Mouse (Mus musculus) lung, postnatal 0 days (tissue): Measurements from ENCODE around the gene Tgfbr2. TPM values are rescaled to one million over a fixed set of nuclear protein-coding genes. Genes with fewer than 3 reads are reported as not detected.
A peak's percentile ranks its signal among the peaks of the same experiment; 100 is the strongest.

Experiments
- ATAC-seq: fragments of 200-750 bp; cut with Nextera tagmentation; 2 replicates; pipeline ENCODE4 v1.8.0; 2017; ENCODE audit warnings: moderate library complexity
- DNase-seq: peaks from one replicate; pipeline ENCODE4 v3.0.0-alpha.2; 2016; ENCODE audit warnings: low spot score
- H3K27ac ChIP-seq: fragments of 300-500 bp; sonication (generic); 2 replicates; pipeline ENCODE4 v1.5.1; 2014; ENCODE audit warnings: antibody characterized with exemption, mild to moderate bottlenecking, low read length, mixed read lengths
- H3K27me3 ChIP-seq: fragments of 300-500 bp; sonication (generic); replicated peaks from 2 replicates; pipeline ENCODE4 v1.6.1; 2014; ENCODE audit warnings: low read length, mixed read lengths; ENCODE audit not compliant: insufficient read depth
- H3K36me3 ChIP-seq: fragments of 300-500 bp; sonication (generic); 2 replicates; pipeline ENCODE4 v1.6.1; 2014; ENCODE audit warnings: low read length, mixed read lengths; ENCODE audit not compliant: insufficient read depth
- H3K4me1 ChIP-seq: fragments of 300-500 bp; sonication (generic); 2 replicates; pipeline ENCODE4 v1.6.1; 2014; ENCODE audit warnings: antibody characterized with exemption, low read depth, low read length, mixed read lengths; ENCODE audit not compliant: insufficient read depth
- H3K4me2 ChIP-seq: fragments of 300-500 bp; sonication (generic); replicated peaks from 2 replicates; pipeline ENCODE4 v1.6.1; 2014; ENCODE audit warnings: low read depth, mild to moderate bottlenecking, low read length, moderate library complexity, mixed read lengths
- H3K4me3 ChIP-seq: fragments of 300-500 bp; sonication (generic); 2 replicates; pipeline ENCODE4 v1.5.1; 2014; ENCODE audit warnings: low read depth, low read length
- H3K9ac ChIP-seq: fragments of 300-500 bp; sonication (generic); replicated peaks from 2 replicates; pipeline ENCODE4 v1.6.1; 2014; ENCODE audit warnings: low read depth, mild to moderate bottlenecking
- H3K9me3 ChIP-seq: fragments of 300-500 bp; sonication (generic); 2 replicates; pipeline ENCODE4 v1.6.1; 2016; ENCODE audit warnings: low read length, mixed read lengths
- CTCF ChIP-seq: IDR thresholded peaks from 2 replicates; pipeline ENCODE4 v1.5.1; 2016; ENCODE audit warnings: antibody characterized with exemption, mild to moderate bottlenecking
- EP300 ChIP-seq: IDR thresholded peaks from 2 replicates; pipeline ENCODE4 v1.6.1; 2016; ENCODE audit warnings: antibody characterized with exemption, mild to moderate bottlenecking, control low read depth
- WGBS: fragments of 180-500 bp; shearing (Covaris S2); extraction: QIAGEN DNeasy Blood & Tissue Kit; methylation state at CpG from one replicate; pipeline ENCODE4 v1.1.7; 2014; 5-methylcytosine and 5-hydroxymethylcytosine counted together
- polyA plus RNA-seq: library from polyadenylated mRNA; unstranded; fragments of >200 nt; fragmentation: Nextera tagmentation; extraction: Ambion mirVana; gene quantifications from 2 replicates; pipeline ENCODE4 v1.2.1, GENCODE M21; 2015

Gene Tgfbr2
- polyA plus RNA-seq, 1 experiment from 2014 or later = 68.0 TPM

DNA sequence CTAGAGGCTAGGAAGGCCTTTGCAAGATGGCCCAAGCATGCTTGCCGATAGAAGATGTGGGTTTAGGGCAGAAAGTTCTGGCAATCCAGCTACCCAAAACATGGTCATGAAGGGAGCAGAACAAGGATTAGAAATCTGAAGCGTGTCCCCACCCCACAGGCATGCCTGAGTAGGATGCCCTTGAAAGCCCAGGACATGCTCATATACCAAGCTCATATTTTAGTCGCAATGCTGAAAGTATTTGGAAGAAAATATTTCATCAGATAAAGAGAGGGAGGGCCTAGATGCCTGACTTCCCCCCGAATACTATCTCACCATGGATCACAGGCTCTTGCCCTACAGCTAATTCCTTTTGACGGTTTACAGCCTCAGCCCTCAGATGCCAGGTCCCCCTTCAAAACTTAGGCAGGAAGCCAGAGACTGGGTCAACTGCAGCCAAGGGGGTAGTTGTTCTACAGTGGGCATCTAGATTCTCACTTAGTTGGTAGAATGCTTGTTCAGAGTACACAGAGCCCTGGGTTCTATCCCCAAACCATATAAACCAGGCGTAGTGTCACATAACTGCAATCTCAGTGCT lies 7.8 kb downstream of the Tgfbr2 start:
- TF ChIP-seq EP300 = peak; percentile 13; the same call in 1 of the 2 replicates
- no peak for TF ChIP-seq CTCF
- ATAC-seq = peak; percentile 55
- DNase-seq = peak; percentile 17
- 53% methylated on average over 6 of the region's 6 CpGs for WGBS
- Histone ChIP-seq H3K4me1 (peaks cover 28% of the 10 kb centered on the region), H3K9ac (no peak overlapping the region), H3K4me3 (no peak overlapping the region), H3K36me3 (no peaks in the 10 kb centered on the region), H3K9me3 (no peaks in the 10 kb centered on the region), H3K4me2 (no peak overlapping the region), H3K27ac (no peak overlapping the region), H3K27me3 (no peaks in the 10 kb centered on the region)

DNA sequence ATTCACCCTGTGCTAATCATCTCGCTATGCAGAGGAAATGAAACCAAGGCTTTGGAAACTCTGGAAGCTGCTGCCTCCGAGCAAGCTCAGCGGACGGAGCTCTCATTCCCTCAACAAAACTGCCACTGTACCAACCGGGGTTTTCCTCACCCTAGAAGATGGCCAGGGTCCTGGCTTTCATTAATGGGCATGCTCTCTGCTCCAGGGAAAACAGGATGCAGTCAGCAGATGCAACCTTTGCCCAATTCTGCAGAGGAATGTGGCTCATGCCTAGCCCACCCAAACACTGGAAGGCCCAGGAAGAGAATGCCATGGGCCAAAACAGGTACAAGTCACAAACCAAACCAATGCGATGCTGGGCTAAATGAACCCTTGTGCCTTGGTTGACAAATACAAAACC lies 8.8 kb downstream of the Tgfbr2 start:
- Histone ChIP-seq H3K27ac (no peak overlapping the region), H3K4me3 (no peak overlapping the region), H3K4me1 (peaks cover 28% of the 10 kb centered on the region)

DNA sequence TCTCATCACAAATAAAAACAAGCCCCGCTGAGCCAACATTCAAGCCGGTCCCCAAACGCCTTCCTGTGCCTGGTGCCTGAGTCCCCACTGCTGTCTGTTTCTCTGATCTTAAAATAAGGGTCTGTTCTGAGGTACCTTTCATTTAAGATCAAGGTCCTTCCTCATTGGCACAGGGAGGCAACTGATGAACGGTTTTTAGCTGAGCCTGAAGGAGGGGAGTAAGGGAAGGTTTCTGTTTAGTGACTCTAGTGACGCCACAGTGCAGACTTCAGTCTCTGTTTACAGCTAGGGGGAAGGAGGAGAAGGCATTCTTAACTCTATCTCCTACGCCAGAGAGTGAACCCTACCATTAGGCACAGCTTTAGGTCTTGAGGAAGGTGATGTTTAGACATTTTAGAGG lies 11.3 kb downstream of the Tgfbr2 start:
- Histone ChIP-seq H3K27ac (no peak overlapping the region), H3K36me3 (no peaks in the 10 kb centered on the region), H3K9me3 (no peaks in the 10 kb centered on the region), H3K4me3 (no peak overlapping the region), H3K4me2 (no peak overlapping the region), H3K4me1 (peaks cover 27% of the 10 kb centered on the region), H3K9ac (no peak overlapping the region), H3K27me3 (no peaks in the 10 kb centered on the region)
- TF ChIP-seq CTCF = no peak
- TF ChIP-seq EP300 = no peak
- DNase-seq (no peak), ATAC-seq (no peak)
- WGBS = 76% methylated on average over 6 of the region's 6 CpGs

More for the DNA sequence above, 8.8 kb downstream of the Tgfbr2 start:
- 87% methylated on average over 6 of the region's 6 CpGs for WGBS
- no peaks in the 10 kb centered on the region for H3K36me3 ChIP-seq
- H3K27me3 ChIP-seq = no peaks in the 10 kb centered on the region
- no peaks in the 10 kb centered on the region for H3K9me3 ChIP-seq
- TF ChIP-seq CTCF (no peak), EP300 (no peak)
- no peak overlapping the region for H3K9ac ChIP-seq
- H3K4me2 ChIP-seq = no peak overlapping the region
- DNase-seq = no peak
- no peak for ATAC-seq

DNA sequence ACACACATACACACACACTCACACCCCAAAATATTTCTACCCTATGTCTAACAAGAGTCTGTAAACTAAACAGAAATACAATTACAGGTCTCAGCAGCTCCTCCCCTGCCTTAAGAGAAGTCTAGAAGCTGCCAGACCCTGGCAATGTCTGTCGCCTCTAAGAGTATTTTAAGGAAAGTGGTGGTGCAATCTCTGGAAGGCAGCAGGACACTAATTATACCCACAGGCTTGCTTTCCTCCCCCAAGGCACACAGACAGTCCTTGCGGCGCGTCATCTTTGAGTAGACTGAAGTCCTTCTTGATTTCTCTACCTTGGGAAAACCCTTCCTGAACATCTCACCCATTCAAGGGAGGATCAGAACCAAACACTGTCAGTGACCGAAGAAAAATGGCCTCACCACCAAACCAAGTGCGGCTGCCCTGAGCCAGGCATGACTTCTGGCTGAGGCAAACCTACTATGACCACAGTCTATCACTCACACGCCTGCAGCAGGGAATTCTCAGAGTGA lies 12.2 kb downstream of the Tgfbr2 start:
- H3K36me3 ChIP-seq = no peaks in the 10 kb centered on the region
- H3K27me3 ChIP-seq = no peaks in the 10 kb centered on the region
- H3K9me3 ChIP-seq = no peaks in the 10 kb centered on the region
- H3K4me2 ChIP-seq = no peak overlapping the region
- WGBS = 91% methylated on average over 7 of the region's 7 CpGs
- no peak for DNase-seq
- no peak for TF ChIP-seq CTCF
- H3K9ac ChIP-seq = no peak overlapping the region
- ATAC-seq = no peak
- H3K4me3 ChIP-seq = no peak overlapping the region
- peaks cover 22% of the 10 kb centered on the region; the same call in 1 of the 2 replicates for H3K4me1 ChIP-seq
- no peak overlapping the region for H3K27ac ChIP-seq

DNA sequence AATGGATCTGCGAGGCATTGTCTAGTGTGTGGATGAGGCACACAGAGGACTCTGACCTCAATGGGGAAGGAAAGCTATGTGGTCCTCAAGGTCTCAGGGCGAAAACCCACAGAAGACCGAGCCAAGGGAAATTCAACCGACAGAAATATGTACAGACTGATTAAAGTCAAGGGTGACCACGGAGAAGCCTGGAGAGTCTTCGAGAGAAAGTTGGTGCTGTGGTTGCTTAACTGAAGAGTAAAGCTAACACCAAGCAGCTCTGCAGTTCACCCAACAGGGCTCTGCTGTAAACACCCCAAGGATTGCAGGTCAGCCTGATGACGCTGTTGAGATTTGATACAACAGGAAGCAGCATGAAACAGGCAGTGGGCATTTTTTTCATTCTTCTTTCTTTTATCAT lies 14.3 kb downstream of the Tgfbr2 start:
- no peaks in the 10 kb centered on the region for H3K9me3 ChIP-seq
- 38% methylated on average over 7 of the region's 7 CpGs for WGBS
- no peak for TF ChIP-seq EP300
- TF ChIP-seq CTCF = no peak
- no peaks in the 10 kb centered on the region for H3K27me3 ChIP-seq
- DNase-seq (peak; percentile 80), ATAC-seq (peak; percentile 79)
- peaks cover 4% of the 10 kb centered on the region; the same call in 1 of the 2 replicates for H3K36me3 ChIP-seq
- H3K9ac ChIP-seq = no peak overlapping the region
- 0 out of 2 replicates have a peak overlapping the region, but pooled peaks have one; percentile 1 for H3K4me2 ChIP-seq
- peak overlapping the region; percentile 54 for H3K27ac ChIP-seq
- H3K4me1 ChIP-seq = peaks cover 13% of the 10 kb centered on the region; the same call in 1 of the 2 replicates
- no peak overlapping the region for H3K4me3 ChIP-seq

DNA sequence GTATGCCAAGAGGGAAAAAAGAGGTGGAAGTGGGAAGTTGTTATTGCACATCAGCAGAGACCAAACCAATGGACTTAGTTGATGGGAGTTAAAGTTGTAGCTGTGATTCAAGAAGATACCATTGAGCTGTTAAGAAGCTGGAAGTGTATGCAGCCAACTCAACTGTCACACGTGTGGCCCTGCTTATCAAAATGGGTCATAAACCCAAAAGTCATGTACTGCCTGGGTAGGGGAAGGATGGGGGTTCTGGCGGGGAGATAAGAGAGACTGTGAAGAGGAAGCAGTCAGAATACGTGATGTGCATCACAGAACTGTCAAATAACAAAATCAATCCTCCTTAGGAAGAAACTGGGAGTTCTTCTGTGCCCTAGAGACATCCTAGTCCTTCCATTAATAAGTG lies 15.1 kb downstream of the Tgfbr2 start:
- H3K4me1 ChIP-seq = peaks cover 13% of the 10 kb centered on the region; the same call in 1 of the 2 replicates
- no peak overlapping the region for H3K4me3 ChIP-seq
- no peak overlapping the region for H3K9ac ChIP-seq
- ATAC-seq (no peak), DNase-seq (no peak)
- H3K27me3 ChIP-seq = no peaks in the 10 kb centered on the region
- no peak overlapping the region for H3K27ac ChIP-seq
- H3K9me3 ChIP-seq = no peaks in the 10 kb centered on the region
- H3K4me2 ChIP-seq = no peak overlapping the region
- 82% methylated on average over 3 of the region's 3 CpGs for WGBS
- no peak for TF ChIP-seq CTCF
- TF ChIP-seq EP300 = no peak
- peaks cover 6% of the 10 kb centered on the region for H3K36me3 ChIP-seq
